Mouse (Mus musculus) embryo, embryonic 11 days (tissue): ENCODE data around the gene Fam118b.
A peak's percentile ranks its signal among the peaks of the same experiment; 100 is the strongest.

Experiments
- DNase-seq: peaks from one replicate; pipeline ENCODE4 v3.0.0-alpha.2; 2015

Fam118b gene

DNA sequence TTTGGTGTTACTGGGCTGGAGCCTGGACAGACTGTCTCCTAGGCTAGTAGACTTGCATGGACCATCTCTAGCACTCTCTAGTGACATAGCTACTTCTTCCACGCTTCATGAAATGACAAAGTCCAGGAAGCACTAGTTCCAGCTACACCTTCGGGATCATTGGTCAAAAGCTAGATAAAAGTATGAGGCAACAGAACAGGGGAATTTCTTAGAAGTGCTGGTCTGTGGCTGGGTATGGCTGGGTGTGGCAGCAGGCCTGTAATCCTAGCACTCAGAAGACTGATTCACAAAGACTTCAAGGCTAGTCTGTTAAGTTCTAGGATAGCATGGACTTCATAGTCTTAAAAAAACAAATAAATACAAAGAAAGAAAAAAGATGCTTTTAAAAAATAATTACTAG lies 4.2 kb downstream of the Fam118b start:
- DNase-seq: no peak

DNA sequence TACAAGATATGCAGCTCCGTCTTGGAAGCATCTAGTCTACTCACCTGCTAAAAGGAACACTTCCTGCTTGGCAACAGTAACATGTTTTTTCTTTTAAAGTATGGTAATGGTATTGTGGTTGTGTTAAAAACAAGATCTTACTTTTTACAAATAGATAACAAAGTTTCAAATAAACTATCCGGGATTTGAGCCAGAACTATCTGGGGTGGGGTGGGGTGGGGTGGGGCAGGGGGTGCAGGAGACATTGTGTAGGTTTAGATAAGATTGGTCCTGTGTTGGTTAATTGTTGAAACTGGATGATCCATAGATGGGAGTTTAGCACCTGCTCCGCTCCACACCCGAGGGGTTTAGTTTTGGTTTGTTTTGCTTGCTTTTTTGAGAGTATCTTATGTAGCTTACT lies 5.2 kb downstream of the Fam118b start:
- no peak for DNase-seq

DNA sequence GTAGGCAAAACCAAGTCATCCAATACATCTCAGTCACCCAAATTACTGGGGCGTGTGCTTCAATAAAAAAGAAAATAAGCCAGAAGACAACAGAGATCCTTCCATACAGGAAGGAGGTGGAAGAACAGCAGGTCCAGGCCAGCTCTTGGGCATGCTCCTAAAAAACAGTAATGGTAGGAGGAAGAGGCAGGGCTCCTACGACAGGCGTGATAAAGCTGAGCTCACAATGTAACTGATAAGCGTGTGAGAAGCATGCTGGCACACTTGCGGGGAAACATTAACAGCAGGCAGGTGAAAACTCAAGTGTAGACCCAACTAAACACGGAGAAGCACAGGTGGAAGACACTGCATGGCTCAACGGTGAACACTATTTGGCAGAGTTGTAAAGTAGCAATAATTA lies 10.2 kb downstream of the Fam118b start:
- DNase-seq: no peak

DNA sequence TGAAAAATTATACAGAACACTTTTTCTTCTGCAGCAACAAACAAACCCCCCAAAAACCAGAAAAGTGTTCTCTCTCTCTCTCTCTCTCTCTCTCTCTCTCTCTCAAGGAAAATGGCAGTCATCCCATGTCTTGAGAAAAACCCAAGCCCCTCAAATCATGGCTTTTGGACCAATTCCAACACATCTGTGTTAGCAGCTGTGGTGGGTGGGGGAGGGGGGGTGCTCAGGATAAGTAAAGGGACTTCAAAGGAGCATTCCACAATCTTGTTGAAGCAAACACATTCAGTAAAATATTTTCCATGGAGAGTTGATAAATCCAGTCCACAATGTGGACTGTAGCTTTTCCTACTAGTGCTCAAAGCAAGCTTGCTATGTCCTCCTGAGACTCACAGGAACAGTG lies 18.1 kb downstream of the Fam118b start:
- peak; percentile 14 for DNase-seq

DNA sequence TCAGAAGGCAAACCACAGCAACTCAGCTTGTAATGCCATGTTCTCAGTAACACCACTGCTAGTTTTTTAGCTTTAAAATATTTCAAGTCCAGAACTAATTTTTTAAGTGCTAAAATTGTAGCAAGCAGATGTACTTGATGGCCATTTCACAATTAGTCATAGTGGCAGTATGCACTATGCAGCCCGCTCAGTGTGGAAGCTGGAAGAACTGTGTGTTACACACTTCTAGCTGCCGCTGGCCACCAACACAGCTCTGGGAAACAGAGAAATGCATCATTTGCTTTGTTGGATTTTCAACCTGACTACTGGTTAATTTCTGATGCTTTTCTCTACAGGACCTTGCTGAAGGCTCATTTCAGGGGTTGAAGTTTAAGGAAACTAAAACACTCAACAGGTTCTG lies 20.2 kb downstream of the Fam118b start:
- no peak for DNase-seq

DNA sequence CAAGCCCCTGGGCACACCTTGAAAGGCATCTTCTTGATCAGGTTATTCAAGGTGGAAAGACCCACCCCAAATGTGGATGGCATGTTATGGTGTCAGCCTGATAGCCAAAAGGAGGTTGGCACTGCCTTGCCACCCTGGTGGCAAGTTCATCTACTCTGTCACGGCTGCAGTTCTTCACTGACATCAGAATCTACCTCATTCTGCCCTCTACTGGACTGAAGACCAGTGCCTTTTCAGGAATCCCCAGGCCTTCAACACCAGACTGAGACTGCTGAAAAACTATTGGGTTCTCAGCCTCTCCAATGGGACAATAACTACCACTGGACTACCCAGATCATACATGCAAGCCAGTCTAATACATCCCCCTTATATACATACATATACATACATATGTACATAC lies 27.9 kb downstream of the Fam118b start:
- DNase-seq: no peak

DNA sequence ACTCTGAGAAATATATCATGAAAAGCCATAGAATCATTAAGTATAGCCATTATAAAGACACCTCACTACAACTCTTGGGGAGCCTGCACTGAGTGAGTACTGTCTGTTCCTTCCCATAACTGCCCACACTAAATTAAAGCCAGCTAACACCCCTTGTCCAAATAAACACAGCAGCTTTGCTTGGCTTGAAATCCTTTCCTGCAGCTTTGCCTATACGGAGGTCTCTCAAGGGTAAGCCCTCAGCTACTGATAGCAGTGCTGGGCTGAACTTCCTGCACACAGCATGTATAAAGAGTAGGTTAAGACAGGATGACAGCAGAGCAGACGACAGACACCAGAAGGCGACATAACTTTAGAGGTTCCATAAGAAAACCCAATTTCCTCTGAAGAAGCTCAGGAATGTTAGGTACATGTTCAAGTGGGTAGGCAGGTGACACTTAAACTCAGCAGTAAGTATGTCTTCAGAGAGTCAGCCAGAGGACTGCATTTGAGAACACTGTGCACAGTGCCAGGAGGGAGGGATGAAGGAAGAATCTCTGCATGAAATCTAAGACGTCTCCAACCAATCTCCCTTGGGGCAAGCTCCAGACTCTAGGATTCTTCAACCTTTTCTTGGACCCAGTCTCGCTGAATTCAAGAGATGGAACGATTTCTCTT lies 28.6 kb downstream of the Fam118b start:
- peak; percentile 16 for DNase-seq

DNA sequence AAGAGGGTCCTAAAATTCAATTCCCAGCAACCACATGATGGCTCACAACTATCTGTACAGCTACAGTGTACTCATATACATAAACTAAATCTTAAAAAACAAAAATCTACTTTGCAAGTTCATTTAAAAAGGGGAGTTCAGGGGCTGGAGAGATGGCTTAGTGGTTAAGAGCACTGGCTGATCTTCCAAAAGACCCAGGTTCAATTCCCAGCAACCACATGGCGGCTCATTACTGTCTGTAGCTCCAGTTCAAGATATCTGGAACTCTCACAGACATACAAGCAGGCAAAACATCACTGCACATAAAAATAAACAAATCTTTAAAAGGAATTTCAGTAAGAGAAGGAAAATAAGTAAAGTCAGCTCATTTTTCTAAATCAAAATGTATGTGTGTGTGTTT lies 29.2 kb downstream of the Fam118b start:
- no peak for DNase-seq

DNA sequence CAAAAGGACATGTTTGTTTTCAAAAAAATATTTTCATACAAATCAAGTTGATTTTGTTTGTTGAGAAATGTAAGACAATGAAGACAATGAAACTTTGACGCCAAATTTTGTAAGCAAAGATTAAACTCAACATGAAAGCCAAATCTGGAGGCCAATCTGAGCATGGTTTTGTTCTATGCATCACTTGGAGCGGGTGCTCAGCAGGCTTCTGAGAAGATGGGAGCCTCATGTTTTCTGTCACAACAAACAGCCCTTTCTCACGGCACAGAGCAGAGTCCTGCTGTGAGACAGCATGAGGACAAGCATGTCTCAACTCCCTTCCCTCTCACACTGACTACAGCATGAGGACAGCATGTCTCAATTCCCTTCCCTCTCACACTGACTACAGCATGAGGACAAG lies 31.6 kb downstream of the Fam118b start:
- DNase-seq: no peak

DNA sequence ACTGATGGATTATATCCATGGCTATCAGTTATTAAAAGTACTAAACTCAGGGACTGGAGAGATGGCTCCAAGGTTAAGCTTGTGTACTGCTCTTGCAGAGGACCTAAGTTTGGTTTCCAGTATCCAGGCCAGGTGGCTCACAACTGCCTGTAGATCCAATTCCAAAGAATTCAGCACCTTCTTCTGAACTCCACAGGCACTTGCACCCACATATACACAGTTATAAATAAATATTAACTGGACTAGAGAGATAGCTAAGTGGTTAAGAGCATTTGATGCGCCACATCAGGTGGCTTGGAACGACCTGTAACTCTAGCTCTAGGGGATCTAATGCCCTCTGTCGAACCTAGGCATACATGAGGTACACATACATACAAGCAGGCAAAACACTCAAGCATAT lies 38.9 kb downstream of the Fam118b start:
- no peak for DNase-seq

DNA sequence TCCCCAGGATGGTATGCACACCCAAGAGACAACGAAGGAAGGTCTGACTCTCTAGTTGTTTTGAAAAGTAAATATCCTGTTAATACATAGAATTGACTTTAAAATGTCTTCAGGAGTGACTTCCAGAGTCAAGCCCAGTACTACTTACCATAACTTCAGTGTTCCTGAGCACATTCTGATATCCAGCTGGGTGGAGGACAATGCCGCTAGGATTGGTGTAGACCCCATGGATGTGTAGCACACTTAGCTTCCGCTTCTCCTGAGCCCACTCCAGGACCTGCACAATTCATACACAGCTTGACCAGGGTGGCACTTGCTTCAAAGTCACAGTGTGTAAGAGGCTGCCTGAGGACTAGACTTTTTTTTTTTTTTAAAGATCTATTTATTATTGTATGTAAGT lies 44.1 kb downstream of the Fam118b start:
- DNase-seq: no peak

DNA sequence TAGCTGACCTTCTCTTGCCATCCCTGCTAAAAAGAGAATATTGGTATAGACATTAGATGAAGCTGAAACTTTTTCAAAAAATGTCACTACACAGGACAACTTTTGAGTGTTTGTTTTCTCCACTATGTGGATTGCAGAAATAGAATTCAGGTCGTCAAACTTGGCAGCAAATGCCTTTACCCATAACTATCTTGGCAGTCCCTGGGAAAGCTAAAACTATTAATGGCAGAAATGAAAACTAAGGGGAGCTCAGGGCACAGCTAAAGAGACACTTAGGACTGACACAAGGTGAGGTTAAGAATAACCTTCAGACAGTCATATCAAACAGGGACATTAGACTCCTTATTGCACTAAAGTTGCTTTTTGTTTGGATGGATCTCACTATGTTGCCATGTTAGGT lies 49.6 kb downstream of the Fam118b start:
- no peak for DNase-seq

DNA sequence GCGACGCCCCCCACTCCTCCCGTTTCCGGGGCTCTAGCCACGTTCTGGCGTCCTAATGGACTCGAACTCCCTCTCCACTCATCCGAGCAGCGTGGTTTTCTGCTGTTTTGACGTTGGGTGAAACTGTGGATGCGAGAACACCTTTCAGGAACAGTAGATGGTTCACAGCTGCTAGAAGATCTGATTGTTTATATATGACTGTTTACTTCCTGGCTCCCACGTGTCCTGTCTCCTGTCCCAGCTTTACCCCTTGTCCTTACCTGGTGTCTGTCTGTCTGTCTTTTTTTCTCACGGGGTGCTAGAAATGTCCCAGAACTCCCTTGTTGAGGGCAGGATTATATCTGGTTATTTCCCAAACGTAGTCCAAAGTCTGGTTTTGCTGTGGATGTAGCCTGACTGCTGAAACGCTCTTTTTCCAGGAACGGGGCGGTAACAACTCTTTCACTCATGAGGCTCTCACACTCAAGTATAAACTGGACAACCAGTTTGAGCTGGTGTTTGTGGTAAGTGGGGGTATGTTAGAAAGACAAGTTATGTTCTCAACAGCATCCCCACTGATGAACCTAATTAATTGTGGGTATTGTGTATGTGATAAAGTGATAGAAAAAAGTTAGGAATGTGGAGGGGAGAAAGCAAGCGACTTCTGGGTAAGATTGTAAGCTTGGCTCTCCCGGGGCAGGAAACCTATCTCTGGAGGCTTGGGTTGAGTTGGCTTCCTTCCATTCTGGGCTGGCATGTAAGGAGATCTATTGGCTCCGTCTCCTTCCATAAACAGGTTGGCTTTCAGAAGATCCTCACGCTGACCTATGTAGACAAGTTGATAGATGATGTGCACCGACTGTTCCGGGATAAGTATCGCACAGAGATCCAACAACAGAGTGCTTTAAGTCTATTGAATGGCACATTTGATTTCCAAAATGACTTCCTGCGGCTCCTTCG lies 55.8 kb downstream of the Fam118b start:
- no peak for DNase-seq

DNA sequence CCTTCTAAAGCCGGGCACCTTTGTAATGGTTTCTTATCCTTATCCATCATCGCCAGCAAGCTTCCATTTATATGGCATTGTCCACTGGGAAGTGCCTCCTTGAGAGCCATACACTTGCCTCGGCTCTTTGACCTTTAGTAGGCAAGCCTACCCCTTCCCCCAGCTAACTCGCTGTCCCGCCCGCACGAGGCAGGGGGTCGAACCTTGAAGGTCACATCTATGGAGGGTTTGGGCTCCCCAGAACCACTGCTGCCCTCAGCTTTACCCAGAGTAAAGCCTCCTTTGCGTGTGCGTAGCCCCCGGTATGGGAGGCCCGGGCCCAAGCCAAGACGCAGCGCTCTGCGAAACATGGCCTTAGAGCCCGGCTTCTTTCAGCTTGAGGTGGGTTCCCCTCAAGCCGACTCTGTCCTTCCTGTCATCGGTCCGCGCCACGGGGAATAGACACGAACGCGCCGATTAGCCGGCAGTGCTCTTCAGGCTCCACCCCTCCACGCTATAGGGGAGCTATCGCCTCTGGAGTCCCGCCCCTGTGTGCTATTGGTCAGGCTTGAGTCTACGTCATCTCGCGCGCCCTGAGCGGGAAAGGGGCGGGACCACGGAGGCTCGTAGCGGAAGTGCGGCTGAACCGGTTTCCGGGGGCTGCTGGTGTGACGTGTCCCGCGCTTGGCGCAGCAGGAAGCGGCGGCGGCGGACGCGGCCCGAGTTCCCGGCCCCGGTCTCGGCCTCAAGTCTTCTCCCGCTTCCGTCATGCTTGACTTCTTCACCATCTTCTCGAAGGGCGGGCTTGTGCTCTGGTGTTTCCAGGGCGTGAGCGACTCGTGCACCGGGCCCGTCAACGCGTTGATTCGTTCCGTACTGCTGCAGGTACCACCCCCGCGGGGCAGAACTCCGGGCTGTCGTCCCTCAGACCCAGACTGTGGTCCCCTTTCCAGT lies 56.8 kb downstream of the Fam118b start, which contains the start of gene Foxred1:
Foxred1 (minus strand) TSS at position 514 of the 933 bp plus-strand sequence.
- peak; percentile 100 for DNase-seq

DNA sequence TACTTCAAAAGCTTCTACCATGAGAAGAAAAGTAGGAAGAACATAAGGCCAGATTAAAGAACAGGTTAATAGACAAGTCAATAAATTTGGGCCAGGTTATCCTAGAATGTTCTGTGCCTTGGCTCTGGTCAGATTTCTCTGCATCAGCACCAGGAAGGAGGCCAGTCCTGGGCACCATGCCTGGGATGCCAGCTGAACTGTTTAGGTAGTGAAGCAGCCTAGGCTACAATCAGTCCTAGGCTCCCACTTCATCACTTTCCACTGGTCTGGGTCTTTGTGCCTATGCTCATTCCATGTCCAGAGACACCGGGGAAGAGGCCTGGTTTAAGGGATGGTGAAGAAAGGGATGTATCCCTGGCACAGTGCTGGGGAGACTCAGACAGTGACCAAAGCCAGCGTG lies 63.2 kb downstream of the Fam118b start:
- DNase-seq: no peak

DNA sequence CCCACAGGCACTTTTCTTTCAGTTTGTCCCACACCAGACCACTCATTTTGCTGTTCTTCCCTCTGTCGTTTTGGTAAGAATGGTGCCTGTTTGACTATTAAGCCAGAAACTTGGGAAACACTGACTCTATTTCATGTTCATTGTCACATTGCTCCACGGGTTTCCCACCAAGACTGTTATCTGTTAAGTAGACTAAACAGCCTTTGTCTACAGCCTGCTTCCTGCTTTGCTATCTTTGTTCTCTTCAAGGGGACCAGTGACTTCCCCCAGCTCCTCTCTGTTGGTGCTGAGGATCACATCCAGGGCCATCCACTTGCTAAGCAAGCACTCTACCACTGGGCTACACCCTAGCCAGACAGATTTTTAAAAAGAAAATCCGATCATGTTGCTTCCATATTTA lies 64.1 kb downstream of the Fam118b start:
- DNase-seq: no peak

DNA sequence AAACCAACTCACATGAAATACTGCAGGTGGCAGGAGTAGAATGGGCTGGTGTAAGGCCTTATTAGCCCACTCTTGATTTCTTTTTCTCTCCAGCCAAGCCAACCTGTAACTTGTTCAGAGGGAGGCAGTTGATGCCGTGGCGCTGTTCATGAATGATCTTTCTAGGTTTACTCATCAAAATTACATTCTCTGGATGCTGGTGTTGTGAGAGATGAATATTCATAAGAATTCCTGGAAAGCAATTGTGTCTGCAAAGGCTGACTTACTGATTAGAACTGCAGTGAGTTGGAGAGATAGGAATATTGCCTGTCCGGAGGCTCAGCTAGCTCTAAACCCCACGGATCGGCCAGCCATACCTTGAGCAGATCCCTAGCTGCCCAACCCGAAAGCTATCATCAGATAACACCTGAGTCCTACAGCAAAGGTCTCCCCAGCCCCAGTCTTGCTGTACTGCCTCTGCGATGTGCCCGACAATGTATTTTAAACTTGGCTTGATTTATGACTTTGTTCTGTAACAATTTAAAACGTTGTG lies 67.0 kb downstream of the Fam118b start:
- DNase-seq: peak; percentile 11

DNA sequence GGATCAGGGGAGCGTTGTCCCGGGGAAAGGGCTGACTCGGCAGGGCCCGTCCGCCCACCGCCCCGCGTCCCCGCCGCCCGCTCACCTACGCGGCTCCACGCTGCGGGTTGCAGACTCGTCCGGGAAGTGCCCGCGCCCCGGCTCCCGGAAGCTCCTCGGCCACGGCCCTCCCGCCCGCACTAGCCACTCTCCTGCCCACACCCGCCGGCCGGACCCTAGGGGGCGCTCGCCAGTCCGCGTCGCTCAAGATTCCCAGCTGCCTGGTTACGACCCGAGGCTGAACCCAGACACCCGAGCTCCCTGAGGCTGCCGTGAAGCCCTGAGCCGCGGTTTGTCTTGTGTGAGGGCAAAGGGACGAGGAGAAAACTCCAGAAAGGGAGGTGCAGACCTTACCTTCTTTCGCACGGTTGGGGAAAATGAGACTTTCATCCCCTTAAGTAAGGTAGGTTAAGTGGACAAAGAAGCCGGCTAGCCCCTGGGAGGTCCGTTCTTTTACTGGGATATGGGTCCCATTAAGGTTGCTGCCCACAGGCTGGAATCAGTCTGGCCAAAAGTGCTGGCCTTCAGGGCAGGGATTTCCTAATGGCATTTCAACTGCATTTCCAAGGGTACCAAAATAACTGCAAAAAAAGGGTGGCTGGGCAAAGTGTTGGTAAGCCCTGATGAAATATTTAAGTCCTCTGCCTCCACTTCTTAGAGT lies 67.7 kb downstream of the Fam118b start, which contains the start of the genes Srpr and Tirap:
Srpr (plus strand) TSS at position 404 of the 700 bp plus-strand sequence.
Tirap (minus strand) TSS at position 520 of the 700 bp plus-strand sequence.
- DNase-seq: peak; percentile 93

DNA sequence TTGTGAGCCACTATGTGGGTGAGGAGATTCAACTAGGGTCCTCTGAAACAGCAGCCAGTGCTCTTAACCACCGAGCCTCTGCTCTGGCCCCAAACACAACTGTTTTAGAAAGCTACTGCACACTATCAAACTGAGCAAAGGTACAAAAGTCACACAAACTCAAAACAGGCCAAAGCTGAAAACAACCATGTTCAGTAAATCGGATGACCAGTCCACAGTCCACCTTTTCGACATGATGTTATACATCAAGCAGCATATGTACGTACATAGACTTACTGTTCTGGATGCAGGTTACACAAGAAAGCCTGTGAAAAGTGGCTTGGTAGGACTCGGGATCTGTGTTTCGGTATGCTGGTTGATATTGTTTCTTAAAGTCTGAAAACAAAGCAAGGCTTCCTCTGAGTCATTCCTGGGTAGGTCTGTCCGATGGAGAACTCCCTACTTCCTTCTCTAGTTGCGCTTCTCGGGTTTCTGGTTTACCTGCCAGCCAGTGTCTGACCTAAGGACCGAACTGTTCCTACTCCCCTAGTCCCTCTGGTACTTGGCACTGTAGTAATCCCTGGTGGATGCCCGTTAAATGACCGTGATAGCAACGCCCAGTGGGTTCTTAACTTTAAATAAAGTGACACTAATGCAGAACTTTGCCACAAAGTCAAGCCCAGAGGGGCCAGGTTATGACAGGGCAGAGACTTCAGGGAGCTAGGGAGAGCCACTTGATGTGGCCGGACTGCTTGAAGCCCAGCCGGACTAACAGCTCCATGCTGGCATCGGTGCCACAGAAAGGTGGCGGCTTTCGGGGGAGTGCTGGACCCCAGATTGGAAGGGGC lies 68.4 kb downstream of the Fam118b start:
- DNase-seq: no peak

DNA sequence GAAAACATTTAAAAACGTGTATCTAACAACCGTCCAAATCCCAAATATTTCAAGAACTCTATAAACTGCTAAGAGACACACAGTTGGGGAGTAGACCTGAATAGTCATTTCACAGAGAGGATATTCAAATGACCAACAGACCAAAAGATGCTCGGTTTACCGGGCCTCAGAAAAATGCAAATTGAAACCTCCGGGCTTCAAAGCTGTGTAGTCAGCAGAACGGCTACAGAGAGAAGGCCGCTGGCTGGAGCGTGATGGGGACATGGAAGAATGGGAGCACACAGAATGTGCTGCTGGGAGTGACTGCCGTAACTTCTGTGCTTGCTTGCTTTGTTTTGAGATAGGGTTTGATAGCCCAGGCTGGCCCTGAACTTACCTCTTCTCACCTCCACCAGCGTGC lies 69.3 kb downstream of the Fam118b start:
- no peak for DNase-seq

DNA sequence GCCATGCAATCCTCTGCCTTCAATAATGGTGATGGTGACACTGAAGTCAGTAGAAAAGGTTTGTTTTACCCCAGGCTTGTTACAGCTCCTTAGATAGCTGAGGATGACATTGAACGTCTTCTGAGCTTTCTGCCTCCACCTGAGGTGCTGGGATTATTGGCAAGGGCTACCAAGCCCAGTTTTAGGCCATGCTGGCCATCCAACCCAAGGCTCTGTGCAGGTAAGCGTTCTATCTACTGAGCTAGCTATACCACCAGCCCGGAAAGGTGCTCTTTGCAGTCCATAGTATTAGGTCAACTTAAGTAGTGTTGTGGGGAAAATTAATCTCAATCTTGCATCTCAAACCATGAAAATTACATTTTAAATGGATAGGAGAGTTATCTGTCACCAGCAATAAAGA lies 70.0 kb downstream of the Fam118b start:
- no peak for DNase-seq
